Mouse (Mus musculus) ES-Bruce4 (cell line): ENCODE results near the gene Immp2l.

Source experiments
- CTCF ChIP-seq: IDR thresholded peaks from one replicate; pipeline ENCODE4 v1.8.1; 2011; ENCODE audit warnings: low read depth, low read length
- POLR2A ChIP-seq: IDR thresholded peaks from one replicate; pipeline ENCODE4 v1.8.1; 2011; ENCODE audit warnings: low read length; ENCODE audit not compliant: insufficient read depth

- TF ChIP-seq POLR2A (no peak), CTCF (no peak)
Measured at GRCm38 (mm10) chr12:41649826-41650541, 626.1 kb downstream of the Immp2l start.
